Mouse (Mus musculus) liver, embryonic 11.5 days (tissue): ENCODE results near the gene Cryba4. TPM values are rescaled to one million over a fixed set of nuclear protein-coding genes. Genes with fewer than 3 reads are reported as not detected.
A peak's percentile ranks its signal among the peaks of the same experiment; 100 is the strongest.

Experiments used
- ATAC-seq: fragments of 200-750 bp; cut with Nextera tagmentation; replicated peaks from 2 replicates; pipeline ENCODE4 v1.8.0; 2017; ENCODE audit warnings: moderate number of reproducible peaks, mild to moderate bottlenecking, moderate TSS enrichment, moderate library complexity; ENCODE audit not compliant: low FRiP score
- DNase-seq: peaks from one replicate; pipeline ENCODE4 v3.0.0-alpha.2; 2017; ENCODE audit warnings: low spot score
- H3K27ac ChIP-seq: fragments of 300-500 bp; sonication (generic); 2 replicates; pipeline ENCODE4 v1.5.1; 2014; ENCODE audit warnings: mild to moderate bottlenecking, low read depth, low read length, control low read depth
- H3K27me3 ChIP-seq: fragments of 300-500 bp; sonication (generic); replicated peaks from 2 replicates; pipeline ENCODE4 v1.6.1; 2014; ENCODE audit warnings: low read length, mixed read lengths; ENCODE audit not compliant: control insufficient read depth, insufficient read depth
- H3K36me3 ChIP-seq: fragments of 300-500 bp; sonication (generic); 2 replicates; pipeline ENCODE4 v1.6.1; 2014; ENCODE audit warnings: mild to moderate bottlenecking, low read length, moderate library complexity, mixed read lengths; ENCODE audit not compliant: control insufficient read depth, insufficient read depth
- H3K4me1 ChIP-seq: fragments of 300-500 bp; sonication (generic); replicated peaks from 2 replicates; pipeline ENCODE4 v1.6.1; 2014; ENCODE audit warnings: low read length, mixed read lengths; ENCODE audit not compliant: control insufficient read depth, insufficient read depth
- H3K4me2 ChIP-seq: fragments of 300-500 bp; sonication (generic); 2 replicates; pipeline ENCODE4 v1.6.1; 2014; ENCODE audit warnings: mild to moderate bottlenecking, control low read depth, moderate library complexity
- H3K4me3 ChIP-seq: fragments of 300-500 bp; sonication (generic); 2 replicates; pipeline ENCODE4 v1.5.1; 2014; ENCODE audit warnings: low read depth, low read length, control low read depth
- H3K9ac ChIP-seq: fragments of 300-500 bp; sonication (generic); 2 replicates; pipeline ENCODE4 v1.6.1; 2014; ENCODE audit warnings: low read depth, low read length, control low read depth
- H3K9me3 ChIP-seq: fragments of 300-500 bp; sonication (generic); 2 replicates; pipeline ENCODE4 v1.6.1; 2016; ENCODE audit warnings: low read length, inconsistent platforms, mixed read lengths; ENCODE audit not compliant: control insufficient read depth
- WGBS: fragments of 180-500 bp; shearing (Covaris S2); extraction: QIAGEN DNeasy Blood & Tissue Kit; methylation state at CpG from one replicate; pipeline ENCODE4 v1.1.7; 2014; 5-methylcytosine and 5-hydroxymethylcytosine counted together
- polyA plus RNA-seq: library from polyadenylated mRNA; unstranded; fragments of >200 nt; fragmentation: Nextera tagmentation; extraction: Ambion mirVana; gene quantifications from 2 replicates; pipeline ENCODE4 v1.2.1, GENCODE M21; 2014

The Cryba4 gene
- polyA plus RNA-seq, 1 experiment from 2014 or later: 1.3 TPM

DNA sequence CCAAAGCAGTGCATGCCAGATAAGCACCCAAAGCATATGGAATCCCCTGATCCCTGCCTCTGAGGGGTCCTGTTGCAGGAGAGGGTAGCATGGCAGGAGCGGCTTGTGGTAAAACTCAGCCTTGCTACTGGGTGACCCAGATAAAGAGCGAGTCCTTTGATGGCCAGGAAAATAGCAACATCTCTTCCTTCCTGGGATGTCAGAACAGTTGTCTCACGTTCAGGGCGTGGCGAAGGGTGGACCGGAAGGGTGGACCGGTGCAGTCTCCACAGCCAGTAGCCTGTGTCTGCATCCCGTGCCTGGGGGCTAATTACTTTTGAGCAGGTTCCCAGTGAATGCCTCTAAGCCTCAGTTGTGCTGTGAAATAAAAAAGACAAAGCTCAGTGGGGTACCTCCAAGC, 851 bp upstream of the Cryba4 start:
- H3K27ac ChIP-seq: peak overlapping the region; percentile 80
- no peak overlapping the region for H3K4me3 ChIP-seq
- H3K9ac ChIP-seq: no peak overlapping the region; the same call in 1 of the 2 replicates
- peaks cover 8% of the 10 kb centered on the region for H3K4me1 ChIP-seq
- DNase-seq: peak; percentile 56
- H3K4me2 ChIP-seq: peak overlapping the region; percentile 44
- no peaks in the 10 kb centered on the region for H3K27me3 ChIP-seq
- H3K36me3 ChIP-seq: no peaks in the 10 kb centered on the region
- WGBS: 29% methylated on average over 8 of the region's 8 CpGs
- peak; percentile 86 for ATAC-seq
- no peaks in the 10 kb centered on the region for H3K9me3 ChIP-seq

DNA sequence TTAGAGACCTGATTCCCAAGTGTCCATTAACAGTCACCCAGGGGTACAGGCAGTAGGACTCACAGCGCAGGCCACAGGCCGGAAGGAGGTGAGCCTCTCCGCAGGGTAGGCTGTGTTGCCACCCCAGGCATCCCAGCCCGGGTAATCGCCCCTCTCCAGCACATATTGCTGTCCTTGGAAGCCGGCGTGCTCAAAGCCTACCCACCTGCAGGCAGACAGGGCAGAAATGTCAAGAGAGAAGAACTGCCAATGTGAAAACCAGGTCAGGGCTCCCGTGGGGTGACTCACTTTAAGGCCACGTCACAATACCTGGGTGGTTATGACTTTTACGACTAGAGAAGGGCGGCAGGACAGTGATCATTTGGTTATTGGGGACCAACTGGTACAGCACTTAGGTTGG, 3.2 kb downstream of the Cryba4 start:
- Histone ChIP-seq H3K36me3 (no peaks in the 10 kb centered on the region), H3K27me3 (no peaks in the 10 kb centered on the region), H3K4me3 (no peak overlapping the region), H3K9ac (no peak overlapping the region), H3K4me1 (peaks cover 15% of the 10 kb centered on the region), H3K9me3 (no peaks in the 10 kb centered on the region), H3K4me2 (no peak overlapping the region), H3K27ac (no peak overlapping the region)
- no peak for DNase-seq
- ATAC-seq: no peak
- 91% methylated on average over 11 of the region's 11 CpGs for WGBS

DNA sequence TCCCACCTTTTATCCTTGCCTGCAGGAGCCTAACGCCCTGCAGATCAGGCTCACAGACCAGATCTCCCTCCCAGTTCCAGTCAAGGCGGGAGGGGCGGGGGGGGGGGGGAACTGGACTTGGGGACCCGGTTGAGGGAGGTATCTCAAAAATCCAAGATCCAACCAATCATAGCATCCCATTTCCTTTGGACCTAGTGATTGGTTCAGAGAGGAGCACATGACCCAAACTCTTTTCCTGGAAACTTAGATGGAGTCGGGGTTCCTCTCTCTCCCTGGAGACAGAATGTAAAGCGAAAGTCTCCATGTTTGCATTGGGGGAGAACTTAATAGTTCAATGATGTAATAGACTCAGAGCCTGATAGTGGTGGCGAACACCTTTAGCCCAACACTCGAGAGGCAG, 4.9 kb downstream of the Cryba4 start:
- H3K27ac ChIP-seq: no peak overlapping the region
- WGBS: 57% methylated on average over 8 of the region's 8 CpGs
- no peak for DNase-seq
- no peak for ATAC-seq
- H3K4me3 ChIP-seq: no peak overlapping the region
- peaks cover 3% of the 10 kb centered on the region; the same call in 1 of the 2 replicates for H3K9me3 ChIP-seq
- no peaks in the 10 kb centered on the region for H3K27me3 ChIP-seq
- H3K4me2 ChIP-seq: no peak overlapping the region
- H3K4me1 ChIP-seq: peaks cover 11% of the 10 kb centered on the region
- no peak overlapping the region for H3K9ac ChIP-seq
- H3K36me3 ChIP-seq: no peaks in the 10 kb centered on the region

DNA sequence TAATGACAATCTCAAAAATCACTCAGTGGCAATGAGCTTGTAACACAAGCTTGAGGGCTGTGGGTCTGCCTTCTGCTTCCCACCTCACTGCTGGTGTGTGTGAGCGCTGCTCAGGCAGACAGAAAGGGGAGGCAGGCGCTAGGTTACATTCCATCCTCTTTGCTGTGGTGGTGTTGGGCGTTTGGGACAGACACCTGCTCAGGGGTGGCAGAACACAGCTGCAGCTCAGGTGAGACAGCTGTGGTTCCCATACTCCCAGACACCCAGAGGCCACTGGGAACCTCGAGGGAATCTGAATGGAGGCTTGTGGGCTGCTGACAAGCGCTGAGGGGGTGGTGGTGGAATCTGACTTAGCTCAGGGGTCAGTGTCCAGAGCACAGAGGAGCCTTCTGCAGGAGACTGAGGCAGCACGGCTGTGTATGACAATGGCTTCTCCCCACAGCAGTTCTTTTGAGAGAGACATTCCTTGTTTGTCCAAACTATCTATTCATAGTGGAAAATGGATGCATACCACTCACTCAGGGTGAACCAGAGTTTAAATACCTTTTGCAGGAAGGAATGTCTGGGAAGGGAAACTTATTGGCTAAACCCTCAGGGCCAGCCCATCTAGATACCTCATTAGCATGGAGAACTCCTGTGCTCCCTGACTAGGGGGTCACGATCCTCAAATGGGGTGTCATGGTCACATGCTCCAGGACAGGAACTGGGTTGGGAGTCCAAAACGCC, 7.3 kb downstream of the Cryba4 start:
- no peak for DNase-seq

DNA sequence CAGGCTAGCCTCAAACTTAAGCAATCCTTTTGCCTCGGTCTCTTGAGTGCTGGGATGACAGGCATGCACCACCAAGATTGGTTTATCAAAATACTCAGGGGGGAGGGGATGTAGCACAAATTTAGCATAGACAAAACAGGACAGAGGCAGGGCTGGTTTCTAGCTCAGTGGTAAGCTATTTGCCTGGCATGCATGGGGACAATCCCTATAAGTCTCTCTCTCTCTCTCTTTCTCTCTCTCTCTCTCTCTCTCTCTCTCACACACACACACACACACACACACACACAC, 8.1 kb downstream of the Cryba4 start:
- Histone ChIP-seq H3K4me3 (no peak overlapping the region), H3K4me2 (peak overlapping the region; percentile 18), H3K4me1 (peaks cover 21% of the 10 kb centered on the region), H3K9me3 (peaks cover 3% of the 10 kb centered on the region; the same call in 1 of the 2 replicates), H3K36me3 (no peaks in the 10 kb centered on the region), H3K27me3 (no peaks in the 10 kb centered on the region), H3K9ac (no peak overlapping the region), H3K27ac (peak overlapping the region; percentile 89)
- DNase-seq: no peak
- ATAC-seq: peak; percentile 35
- 38% methylated on average over 1 of the region's 1 CpGs for WGBS

More for the DNA sequence above, 7.3 kb downstream of the Cryba4 start:
- H3K27me3 ChIP-seq: no peaks in the 10 kb centered on the region
- H3K4me2 ChIP-seq: no peak overlapping the region
- H3K36me3 ChIP-seq: no peaks in the 10 kb centered on the region
- H3K27ac ChIP-seq: peak overlapping the region; percentile 45; the same call in 1 of the 2 replicates
- peaks cover 21% of the 10 kb centered on the region for H3K4me1 ChIP-seq
- no peak overlapping the region for H3K9ac ChIP-seq
- H3K4me3 ChIP-seq: no peak overlapping the region
- 56% methylated on average over 8 of the region's 8 CpGs for WGBS
- peaks cover 3% of the 10 kb centered on the region; the same call in 1 of the 2 replicates for H3K9me3 ChIP-seq
- no peak for ATAC-seq

DNA sequence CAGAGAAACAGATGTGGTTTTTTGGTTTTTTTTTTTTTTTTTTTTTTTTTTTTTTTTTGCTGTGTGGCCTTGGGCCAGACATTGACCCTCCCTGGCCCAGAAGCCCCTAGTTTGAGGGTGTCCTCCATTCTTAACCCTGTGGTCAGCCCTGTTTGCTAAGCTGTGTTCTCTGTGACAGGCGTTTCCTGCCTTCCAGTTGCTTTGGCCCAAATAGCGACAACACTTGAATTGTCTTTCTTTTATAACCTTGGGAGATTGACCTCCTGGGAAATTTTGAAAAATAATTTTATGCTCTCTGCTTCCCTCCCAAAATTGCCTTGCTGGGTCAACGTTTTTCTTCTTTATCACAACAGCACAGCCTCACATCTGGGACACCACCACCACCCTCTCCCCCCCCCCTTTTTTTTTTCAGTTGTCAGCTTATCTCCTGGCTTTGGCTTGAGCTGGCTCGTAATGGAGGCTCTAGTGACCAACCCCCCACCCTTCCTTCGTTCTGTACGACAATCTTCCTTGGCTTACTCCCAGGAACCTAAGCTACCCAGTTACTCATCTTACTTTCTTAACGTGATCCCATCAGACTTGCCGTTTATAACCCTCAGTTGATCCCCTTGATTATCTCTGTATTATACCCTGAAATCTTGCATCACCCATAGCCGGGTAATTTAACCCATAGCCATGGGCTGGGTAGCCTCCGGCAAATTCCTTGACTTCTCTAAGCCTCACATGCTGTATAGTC, 8.6 kb downstream of the Cryba4 start:
- Histone ChIP-seq H3K9ac (no peak overlapping the region), H3K9me3 (peaks cover 3% of the 10 kb centered on the region; the same call in 1 of the 2 replicates), H3K36me3 (no peaks in the 10 kb centered on the region), H3K27me3 (no peaks in the 10 kb centered on the region), H3K4me1 (peaks cover 21% of the 10 kb centered on the region), H3K27ac (peak overlapping the region; percentile 89), H3K4me2 (peak overlapping the region; percentile 18), H3K4me3 (no peak overlapping the region)
- 35% methylated on average over 10 of the region's 10 CpGs for WGBS
- DNase-seq: no peak
- ATAC-seq: peak; percentile 50

DNA sequence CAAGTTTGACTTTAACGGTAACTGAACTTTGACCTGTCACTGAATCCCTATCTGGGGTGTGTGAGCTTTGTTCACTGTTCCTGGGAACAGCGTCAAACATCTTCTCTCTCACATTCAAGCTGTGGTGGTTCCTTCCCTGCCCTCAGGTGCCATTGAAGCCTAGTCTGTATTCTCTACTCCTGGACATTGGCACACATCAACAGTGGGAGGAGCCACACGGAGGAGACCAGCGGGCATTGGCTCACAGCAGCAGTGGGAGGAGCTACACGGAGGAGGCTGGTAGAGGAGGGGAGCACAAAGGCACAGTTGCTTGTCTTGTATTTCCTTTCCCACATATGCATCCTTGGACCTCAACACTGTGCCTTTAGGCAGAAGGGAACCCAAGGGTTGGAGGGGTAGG, 9.3 kb downstream of the Cryba4 start:
- Histone ChIP-seq H3K9ac (no peak overlapping the region), H3K27ac (peak overlapping the region; percentile 89), H3K4me2 (no peak overlapping the region), H3K4me1 (peaks cover 21% of the 10 kb centered on the region), H3K27me3 (peaks cover 5% of the 10 kb centered on the region; the same call in 1 of the 2 replicates), H3K9me3 (peaks cover 3% of the 10 kb centered on the region; the same call in 1 of the 2 replicates), H3K4me3 (no peak overlapping the region), H3K36me3 (no peaks in the 10 kb centered on the region)
- ATAC-seq: no peak
- no peak for DNase-seq
- 60% methylated on average over 5 of the region's 5 CpGs for WGBS

DNA sequence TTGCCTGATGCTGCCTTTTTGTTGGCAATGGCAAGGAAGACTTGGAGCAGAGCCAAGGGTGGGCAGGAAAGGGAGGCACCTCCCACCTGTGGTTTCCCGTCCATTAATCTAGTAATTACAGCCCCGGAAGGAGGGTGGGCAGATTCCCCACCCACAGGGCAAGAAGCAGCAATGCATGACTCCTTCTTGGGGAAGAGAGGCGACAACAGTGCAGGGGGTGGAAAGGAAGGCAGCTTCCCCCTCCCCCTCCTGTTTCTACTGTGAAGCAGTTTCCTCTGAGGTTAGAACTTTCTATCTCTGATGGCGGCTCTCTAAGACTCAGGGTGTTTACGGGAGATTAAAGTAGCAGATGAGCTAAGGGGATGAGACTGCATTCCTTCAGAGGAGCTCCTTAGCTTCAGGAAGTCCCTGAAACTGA, 9.9 kb downstream of the Cryba4 start:
- DNase-seq (no peak), ATAC-seq (peak; percentile 65)
- peak overlapping the region; percentile 89 for H3K27ac ChIP-seq
- H3K9me3 ChIP-seq: peaks cover 3% of the 10 kb centered on the region; the same call in 1 of the 2 replicates
- no peak overlapping the region for H3K4me2 ChIP-seq
- no peak overlapping the region for H3K9ac ChIP-seq
- no peak overlapping the region for H3K4me3 ChIP-seq
- H3K36me3 ChIP-seq: no peaks in the 10 kb centered on the region
- WGBS: 36% methylated on average over 5 of the region's 5 CpGs
- H3K27me3 ChIP-seq: peaks cover 9% of the 10 kb centered on the region
- H3K4me1 ChIP-seq: peaks cover 24% of the 10 kb centered on the region
